Mouse (Mus musculus): Measurements from ENCODE around the gene Cldn6. TPM values are rescaled to one million over a fixed set of nuclear protein-coding genes. Genes with fewer than 3 reads are reported as not detected.
A peak's percentile ranks its signal among the peaks of the same experiment; 100 is the strongest.

Gene Cldn6
- polyA plus RNA-seq, 1 experiment from 2014 or later, result 0.42 TPM

DNA sequence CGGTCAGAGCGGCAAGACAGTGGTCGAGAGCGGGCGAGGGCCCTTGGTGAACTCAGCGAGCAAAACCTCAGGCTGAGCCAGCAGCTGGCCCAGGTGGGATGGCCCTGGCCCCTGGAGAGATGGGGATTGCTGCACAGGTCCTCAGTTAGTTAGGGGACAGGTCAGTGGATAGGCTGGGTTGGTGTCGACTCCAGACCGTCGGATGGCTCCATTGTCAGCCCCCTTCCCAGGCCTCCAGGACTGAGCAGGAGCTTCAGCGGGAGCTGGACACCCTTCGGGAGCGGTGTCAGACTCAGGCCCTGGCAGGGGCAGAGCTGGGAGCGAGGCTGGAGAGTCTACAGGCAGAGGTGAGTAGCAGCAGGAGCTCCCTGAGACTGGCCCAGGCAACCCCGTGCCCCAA, 13.5 kb upstream of the Cldn6 start:
- no peaks in the 10 kb centered on the region for H3K9me3 ChIP-seq (ENCODE audit: control insufficient read depth, low read length)
- H3K4me1 ChIP-seq (ENCODE audit: control insufficient read depth in 2 of 2, insufficient read depth in 2 of 2, low read length in 2 of 2), result peaks cover 0 to 2% of the 10 kb centered on the region in 2 experiments; a peak in 1 of 4 replicates
- no peak overlapping the region for H3K9ac ChIP-seq (ENCODE audit: low read length)
- no peak overlapping the region for H3K27ac ChIP-seq (replicated peaks in 1 of 2; ENCODE audit: control insufficient read depth in 1 of 2, insufficient read depth in 1 of 2, low read depth in 2 of 2, low read length in 2 of 2)
- H3K36me3 ChIP-seq (ENCODE audit: control insufficient read depth, insufficient read depth, low read length), result peaks cover 44% of the 10 kb centered on the region
- H3K27me3 ChIP-seq (ENCODE audit: control insufficient read depth, insufficient read depth, low read length), result peaks cover 27% of the 10 kb centered on the region
- WGBS, result 73% methylated on average over 14 of the region's 14 CpGs
- H3K4me2 ChIP-seq (ENCODE audit: low read length), result no peak overlapping the region
- H3K4me3 ChIP-seq (ENCODE audit: control insufficient read depth in 1 of 2, insufficient read depth in 1 of 2, low read depth in 1 of 2, low read length in 2 of 2), result no peak overlapping the region
- ATAC-seq (ENCODE audit: insufficient number of reproducible peaks, insufficient read depth, low FRiP score, low read depth), result no peak

DNA sequence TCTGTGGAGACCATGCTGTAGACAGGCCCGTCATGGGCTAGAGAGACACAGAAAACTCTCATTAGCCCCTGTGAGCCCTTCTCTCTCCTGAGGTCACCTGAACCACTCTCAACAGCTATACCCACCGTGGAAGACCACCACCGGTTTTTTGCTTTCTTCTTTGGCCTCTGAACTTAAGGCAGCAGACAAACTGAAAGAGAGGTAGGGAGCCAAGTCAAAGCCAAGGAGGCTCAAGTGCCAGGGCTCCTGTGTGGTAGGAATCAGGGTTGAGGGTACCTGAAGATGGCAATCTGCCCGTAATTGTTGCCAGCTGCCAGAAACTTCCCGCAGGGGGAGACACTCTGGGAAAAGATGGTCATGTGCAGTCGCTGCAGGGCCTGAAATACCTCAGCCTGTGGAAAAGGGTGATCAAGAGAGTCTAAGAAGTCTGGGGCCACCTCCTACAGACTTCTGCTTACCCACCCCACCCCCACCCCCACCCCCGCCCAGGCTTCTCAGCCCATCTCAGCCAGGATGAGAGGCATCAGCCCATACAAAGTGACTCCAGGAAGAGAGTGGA, 8.5 kb upstream of the Cldn6 start:
- Histone ChIP-seq H3K27ac (replicated peaks in 1 of 2; ENCODE audit: control insufficient read depth in 1 of 2, insufficient read depth in 1 of 2, low read depth in 2 of 2, low read length in 2 of 2) (no peak overlapping the region), H3K36me3 (ENCODE audit: control insufficient read depth, insufficient read depth, low read length) (peaks cover 45% of the 10 kb centered on the region), H3K4me3 (ENCODE audit: control insufficient read depth in 1 of 2, insufficient read depth in 1 of 2, low read depth in 1 of 2, low read length in 2 of 2) (no peak overlapping the region), H3K9ac (ENCODE audit: low read length) (no peak overlapping the region), H3K4me1 (ENCODE audit: control insufficient read depth in 2 of 2, insufficient read depth in 2 of 2, low read length in 2 of 2) (peaks cover 11 to 21% of the 10 kb centered on the region in 2 experiments), H3K4me2 (ENCODE audit: low read length) (no peak overlapping the region), H3K27me3 (ENCODE audit: control insufficient read depth, insufficient read depth, low read length) (no peaks in the 10 kb centered on the region), H3K9me3 (ENCODE audit: control insufficient read depth, low read length) (no peaks in the 10 kb centered on the region)
- no peak for ATAC-seq (ENCODE audit: insufficient number of reproducible peaks, insufficient read depth, low FRiP score, low read depth)
- WGBS, result 88% methylated on average over 7 of the region's 7 CpGs

DNA sequence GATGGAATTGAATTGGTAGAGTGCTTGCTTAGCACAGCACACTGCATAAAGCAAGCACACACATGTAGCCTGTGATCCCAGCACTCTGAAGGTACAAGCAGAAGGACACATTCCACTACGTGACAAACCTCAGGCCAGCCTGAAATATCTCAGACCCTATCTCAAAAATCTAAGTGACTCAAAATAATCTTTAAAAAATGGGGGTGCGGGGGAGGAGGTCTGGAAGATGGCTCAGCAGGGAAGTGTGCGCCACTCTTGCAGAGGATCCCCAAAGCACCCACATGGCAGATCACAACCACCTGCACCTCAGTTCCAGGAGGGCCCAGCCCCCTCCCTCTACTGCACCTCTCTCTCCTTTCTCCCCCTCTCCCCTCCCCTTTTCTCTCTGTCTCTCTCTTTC, 7.5 kb upstream of the Cldn6 start:
- Histone ChIP-seq H3K4me1 (ENCODE audit: control insufficient read depth in 2 of 2, insufficient read depth in 2 of 2, low read length in 2 of 2) (peaks cover 12 to 30% of the 10 kb centered on the region in 2 experiments), H3K9ac (ENCODE audit: low read length) (no peak overlapping the region), H3K27ac (replicated peaks in 1 of 2; ENCODE audit: control insufficient read depth in 1 of 2, insufficient read depth in 1 of 2, low read depth in 2 of 2, low read length in 2 of 2) (no peak overlapping the region), H3K27me3 (ENCODE audit: control insufficient read depth, insufficient read depth, low read length) (no peaks in the 10 kb centered on the region), H3K36me3 (ENCODE audit: control insufficient read depth, insufficient read depth, low read length) (peaks cover 41% of the 10 kb centered on the region), H3K4me2 (ENCODE audit: low read length) (no peak overlapping the region), H3K9me3 (ENCODE audit: control insufficient read depth, low read length) (no peaks in the 10 kb centered on the region), H3K4me3 (ENCODE audit: control insufficient read depth in 1 of 2, insufficient read depth in 1 of 2, low read depth in 1 of 2, low read length in 2 of 2) (no peak overlapping the region)
- ATAC-seq (ENCODE audit: insufficient number of reproducible peaks, insufficient read depth, low FRiP score, low read depth), result no peak
- 90% methylated on average over 3 of the region's 3 CpGs for WGBS

DNA sequence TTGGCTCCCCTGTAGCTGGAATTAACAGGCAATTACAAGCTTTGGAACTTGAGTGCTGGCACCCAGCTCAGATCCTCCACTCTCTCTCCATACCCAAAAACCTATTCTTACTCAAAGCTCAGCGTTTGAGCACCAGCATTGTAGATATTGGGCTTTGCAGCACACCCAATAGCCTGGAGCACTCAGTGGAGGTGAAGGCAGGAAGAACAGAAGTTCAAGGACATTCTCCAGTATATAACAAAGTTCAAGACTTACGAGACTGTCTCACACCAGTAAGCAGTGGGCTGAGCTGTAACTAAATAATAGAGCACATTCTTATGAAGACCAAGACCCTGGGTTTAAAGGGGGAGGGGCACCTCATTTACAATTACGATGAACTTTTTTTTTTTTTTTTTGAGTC, 6.3 kb upstream of the Cldn6 start:
- H3K27ac ChIP-seq (replicated peaks in 1 of 2; ENCODE audit: control insufficient read depth in 1 of 2, insufficient read depth in 1 of 2, low read depth in 2 of 2, low read length in 2 of 2), result 0 out of 4 replicates have a peak overlapping the region, but pooled peaks of 1 of the 2 experiments have one; percentile 17
- no peaks in the 10 kb centered on the region for H3K9me3 ChIP-seq (ENCODE audit: control insufficient read depth, low read length)
- H3K36me3 ChIP-seq (ENCODE audit: control insufficient read depth, insufficient read depth, low read length), result peaks cover 29% of the 10 kb centered on the region
- peak overlapping the region; percentile 85 for H3K4me2 ChIP-seq (ENCODE audit: low read length)
- WGBS, result 60% methylated on average over 3 of the region's 3 CpGs
- peak overlapping the region in 1 of 2 experiments; percentile 72; a peak in 2 of 4 replicates for H3K4me3 ChIP-seq (ENCODE audit: control insufficient read depth in 1 of 2, insufficient read depth in 1 of 2, low read depth in 1 of 2, low read length in 2 of 2)
- H3K27me3 ChIP-seq (ENCODE audit: control insufficient read depth, insufficient read depth, low read length), result 0 out of 2 replicates have a peak, but pooled peaks cover under 1% of the 10 kb centered on the region
- peaks cover 12 to 34% of the 10 kb centered on the region in 2 experiments for H3K4me1 ChIP-seq (ENCODE audit: control insufficient read depth in 2 of 2, insufficient read depth in 2 of 2, low read length in 2 of 2)
- peak overlapping the region; percentile 91 for H3K9ac ChIP-seq (ENCODE audit: low read length)
- no peak for ATAC-seq (ENCODE audit: insufficient number of reproducible peaks, insufficient read depth, low FRiP score, low read depth)

DNA sequence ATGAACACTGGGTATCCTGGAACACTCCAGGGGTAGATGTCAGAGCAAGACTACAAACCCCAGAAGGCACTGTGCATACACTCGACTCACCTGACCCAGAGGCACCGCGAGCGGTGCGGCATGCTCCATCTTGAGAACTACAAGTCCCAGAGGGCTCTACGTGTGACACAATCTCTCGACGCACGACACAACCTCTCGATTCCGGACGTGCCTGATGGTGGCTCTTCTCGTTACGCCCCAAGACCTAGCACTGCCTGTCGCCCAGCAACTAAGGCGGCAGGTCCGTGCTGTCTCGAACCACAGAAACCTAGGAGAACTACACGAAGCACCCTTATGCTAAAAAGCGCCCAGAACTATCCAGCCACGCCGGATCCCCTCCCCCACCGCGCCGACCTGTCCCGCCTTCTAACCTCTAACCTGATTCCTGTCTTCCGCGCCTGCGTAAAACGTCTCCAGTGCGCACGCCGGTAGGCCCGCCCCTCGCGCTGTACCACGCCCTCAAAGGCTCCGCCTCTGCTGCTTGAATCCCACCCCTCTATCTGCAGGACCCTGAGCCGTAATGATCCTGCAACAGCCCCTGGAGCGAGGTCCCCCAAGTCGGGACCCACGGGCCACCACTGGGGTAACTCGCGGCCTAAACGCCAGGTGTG, 5.5 kb upstream of the Cldn6 start, which contains the start of the genes Hcfc1r1 and Thoc6:
TSS of gene Hcfc1r1 (plus strand) at position 173 of the 650 bp plus-strand sequence.
TSS of gene Thoc6 (minus strand) at position 459 of the 650 bp plus-strand sequence.
- ATAC-seq (ENCODE audit: insufficient number of reproducible peaks, insufficient read depth, low FRiP score, low read depth), result peak; percentile 85
- Histone ChIP-seq H3K4me2 (ENCODE audit: low read length) (peak within 1 kb of the TSS; percentile 85), H3K4me3 (ENCODE audit: control insufficient read depth in 1 of 2, insufficient read depth in 1 of 2, low read depth in 1 of 2, low read length in 2 of 2) (peak within 1 kb of the TSS; percentile 72 to 95), H3K9me3 (ENCODE audit: control insufficient read depth, low read length) (no peaks in the 10 kb centered on the region), H3K9ac (ENCODE audit: low read length) (peak within 1 kb of the TSS; percentile 91), H3K36me3 (ENCODE audit: control insufficient read depth, insufficient read depth, low read length) (peaks cover 21% of the 10 kb centered on the region), H3K4me1 (ENCODE audit: control insufficient read depth in 2 of 2, insufficient read depth in 2 of 2, low read length in 2 of 2) (peaks cover 12 to 34% of the 10 kb centered on the region in 2 experiments), H3K27ac (replicated peaks in 1 of 2; ENCODE audit: control insufficient read depth in 1 of 2, insufficient read depth in 1 of 2, low read depth in 2 of 2, low read length in 2 of 2) (peak within 1 kb of the TSS; percentile 97 to 99), H3K27me3 (ENCODE audit: control insufficient read depth, insufficient read depth, low read length) (peaks cover 9% of the 10 kb centered on the region)
- 0% methylated on average over 45 of the region's 45 CpGs for WGBS

DNA sequence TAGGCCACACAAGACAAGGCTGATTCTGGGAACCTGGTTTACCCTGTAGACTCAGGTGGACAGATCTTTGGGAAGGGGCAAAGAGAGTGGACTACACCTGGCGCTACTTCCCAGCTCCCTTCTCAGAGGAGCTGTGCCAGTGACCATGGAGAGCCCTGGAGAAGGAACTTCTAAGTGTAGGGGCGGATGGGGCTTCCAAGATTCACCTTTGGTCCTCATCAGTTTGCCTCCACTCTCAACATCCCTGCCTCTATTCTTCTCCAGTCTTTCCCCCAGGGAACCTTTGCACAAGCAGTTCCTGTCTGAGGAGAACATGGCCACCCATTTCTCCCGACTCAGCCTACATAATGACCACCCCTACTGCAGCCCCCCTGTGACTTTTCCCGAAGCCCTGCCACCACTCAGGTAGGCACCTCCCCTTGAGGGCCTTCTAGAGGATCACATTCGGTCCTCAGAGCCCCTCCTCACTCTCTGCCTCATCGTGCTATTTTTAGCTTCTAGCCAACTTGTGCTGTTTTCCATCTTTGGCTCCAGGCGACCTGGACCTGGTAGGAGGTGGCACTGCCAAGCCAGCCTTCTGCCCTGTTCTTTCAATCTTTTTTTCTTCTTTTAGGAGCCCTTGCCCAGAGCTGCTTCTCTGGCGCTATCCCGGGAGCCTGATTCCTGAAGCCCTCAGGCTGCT, 4.6 kb upstream of the Cldn6 start:
- peak overlapping the region; percentile 72 to 95 for H3K4me3 ChIP-seq (ENCODE audit: control insufficient read depth in 1 of 2, insufficient read depth in 1 of 2, low read depth in 1 of 2, low read length in 2 of 2)
- 11% methylated on average over 9 of the region's 9 CpGs for WGBS
- no peak for ATAC-seq (ENCODE audit: insufficient number of reproducible peaks, insufficient read depth, low FRiP score, low read depth)

DNA sequence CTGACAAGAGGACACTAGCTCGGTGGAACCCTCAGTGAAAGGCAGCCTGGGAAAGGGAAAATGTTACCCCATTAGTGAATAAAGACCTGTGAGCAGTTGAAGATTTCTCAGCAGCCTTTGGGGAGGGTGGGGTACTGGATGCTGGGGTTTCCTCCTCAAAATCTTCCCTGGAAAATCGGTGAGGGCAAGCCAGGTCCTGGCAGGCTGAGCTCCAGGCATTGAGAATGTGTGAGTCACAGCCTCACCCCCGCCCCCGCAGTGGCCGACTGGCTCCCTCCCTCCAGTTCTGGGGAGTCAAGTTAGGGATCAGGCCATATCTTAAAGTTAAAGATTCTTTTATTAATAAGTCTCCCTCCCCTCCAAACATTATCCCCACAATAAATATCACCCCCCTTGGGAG, 3.9 kb upstream of the Cldn6 start:
- peaks cover 25% of the 10 kb centered on the region for H3K27me3 ChIP-seq (ENCODE audit: control insufficient read depth, insufficient read depth, low read length)
- peak overlapping the region; percentile 97 to 99 for H3K27ac ChIP-seq (replicated peaks in 1 of 2; ENCODE audit: control insufficient read depth in 1 of 2, insufficient read depth in 1 of 2, low read depth in 2 of 2, low read length in 2 of 2)
- ATAC-seq (ENCODE audit: insufficient number of reproducible peaks, insufficient read depth, low FRiP score, low read depth), result no peak
- peak overlapping the region; percentile 91 for H3K9ac ChIP-seq (ENCODE audit: low read length)
- WGBS, result 8% methylated on average over 5 of the region's 5 CpGs
- peak overlapping the region; percentile 85 for H3K4me2 ChIP-seq (ENCODE audit: low read length)
- H3K4me1 ChIP-seq (ENCODE audit: control insufficient read depth in 2 of 2, insufficient read depth in 2 of 2, low read length in 2 of 2), result peaks cover 18 to 40% of the 10 kb centered on the region in 2 experiments
- peaks cover 5% of the 10 kb centered on the region for H3K36me3 ChIP-seq (ENCODE audit: control insufficient read depth, insufficient read depth, low read length)
- no peaks in the 10 kb centered on the region for H3K9me3 ChIP-seq (ENCODE audit: control insufficient read depth, low read length)
- H3K4me3 ChIP-seq (ENCODE audit: control insufficient read depth in 1 of 2, insufficient read depth in 1 of 2, low read depth in 1 of 2, low read length in 2 of 2), result peak overlapping the region; percentile 72 to 95

More for the DNA sequence above, 4.6 kb upstream of the Cldn6 start:
- H3K4me1 ChIP-seq (ENCODE audit: control insufficient read depth in 2 of 2, insufficient read depth in 2 of 2, low read length in 2 of 2), result peaks cover 16 to 38% of the 10 kb centered on the region in 2 experiments
- H3K4me2 ChIP-seq (ENCODE audit: low read length), result peak overlapping the region; percentile 85
- peaks cover 12% of the 10 kb centered on the region for H3K36me3 ChIP-seq (ENCODE audit: control insufficient read depth, insufficient read depth, low read length)
- H3K27ac ChIP-seq (replicated peaks in 1 of 2; ENCODE audit: control insufficient read depth in 1 of 2, insufficient read depth in 1 of 2, low read depth in 2 of 2, low read length in 2 of 2), result peak overlapping the region; percentile 97 to 99
- H3K9me3 ChIP-seq (ENCODE audit: control insufficient read depth, low read length), result no peaks in the 10 kb centered on the region
- H3K27me3 ChIP-seq (ENCODE audit: control insufficient read depth, insufficient read depth, low read length), result peaks cover 17% of the 10 kb centered on the region
- H3K9ac ChIP-seq (ENCODE audit: low read length), result peak overlapping the region; percentile 91
